Mouse (Mus musculus) kidney, adult 2 months (tissue): ENCODE measurements around the gene A930009A15Rik.

ENCODE experiments used
- CTCF ChIP-seq: fragments of 200-500 bp; conservative IDR thresholded peaks from 2 replicates; pipeline ENCODE4 v1.5.1; 2011; ENCODE audit warnings: low read depth, mild to moderate bottlenecking, control low read depth, low read length, moderate library complexity, mixed read lengths; ENCODE audit not compliant: insufficient read depth, insufficient read length
- POLR2A ChIP-seq: fragments of 200-500 bp; IDR thresholded peaks from one replicate; pipeline ENCODE4 v1.6.1; 2011; ENCODE audit warnings: low read depth, low read length, control low read depth

DNA sequence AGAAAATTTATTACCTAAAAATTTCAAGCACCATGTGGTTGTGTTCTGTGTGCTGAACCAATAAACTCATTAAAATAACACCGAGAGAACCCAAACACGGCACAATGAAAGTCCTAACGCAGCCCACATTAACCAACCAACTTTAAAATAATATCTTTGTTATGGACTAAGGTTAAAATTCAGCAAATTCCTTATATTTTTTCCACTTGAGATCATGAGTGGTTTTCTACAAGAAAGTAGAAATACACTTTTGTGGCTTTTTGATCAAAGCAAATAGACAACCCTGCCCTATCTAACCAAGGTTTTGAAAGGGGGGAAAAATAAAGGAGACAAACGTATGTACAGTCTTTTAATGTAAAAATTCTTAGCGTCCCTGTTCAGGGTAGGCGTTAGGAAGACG is 9.3 kb downstream of the A930009A15Rik start:
- TF ChIP-seq POLR2A, result no peak
- TF ChIP-seq CTCF, result no peak
